Mouse (Mus musculus) lung, embryonic 14.5 days (tissue): Measurements from ENCODE around the gene Lix1l. TPM values are rescaled to one million over a fixed set of nuclear protein-coding genes. Genes with fewer than 3 reads are reported as not detected.

Experiments used
- ATAC-seq: fragments of 200-750 bp; cut with Nextera tagmentation; 2 replicates; pipeline ENCODE4 v1.8.0; 2017; ENCODE audit warnings: mild to moderate bottlenecking, moderate TSS enrichment, moderate library complexity; ENCODE audit not compliant: insufficient read depth
- DNase-seq: peaks from one replicate; pipeline ENCODE4 v3.0.0-alpha.2; 2015
- H3K27ac ChIP-seq: fragments of 300-500 bp; sonication (generic); 2 replicates; pipeline ENCODE4 v1.5.1; 2014; ENCODE audit warnings: low read depth, mild to moderate bottlenecking, moderate library complexity
- H3K27me3 ChIP-seq: fragments of 300-500 bp; sonication (generic); 2 replicates; pipeline ENCODE4 v1.6.1; 2014; ENCODE audit warnings: low read length, control low read depth; ENCODE audit not compliant: insufficient read depth
- H3K36me3 ChIP-seq: fragments of 300-500 bp; sonication (generic); 2 replicates; pipeline ENCODE4 v1.6.1; 2014; ENCODE audit warnings: control low read depth; ENCODE audit not compliant: insufficient read depth
- H3K4me1 ChIP-seq: fragments of 300-500 bp; sonication (generic); 2 replicates; pipeline ENCODE4 v1.6.1; 2014; ENCODE audit warnings: antibody characterized with exemption, control low read depth; ENCODE audit not compliant: insufficient read depth
- H3K4me2 ChIP-seq: fragments of 300-500 bp; sonication (generic); 2 replicates; pipeline ENCODE4 v1.6.1; 2014; ENCODE audit warnings: mild to moderate bottlenecking
- H3K4me3 ChIP-seq: fragments of 300-500 bp; sonication (generic); 2 replicates; pipeline ENCODE4 v1.5.1; 2014; ENCODE audit warnings: low read depth, low read length
- H3K9ac ChIP-seq: fragments of 300-500 bp; sonication (generic); 2 replicates; pipeline ENCODE4 v1.6.1; 2014
- H3K9me3 ChIP-seq: fragments of 300-500 bp; sonication (generic); 2 replicates; pipeline ENCODE4 v1.6.1; 2016; ENCODE audit warnings: low read depth, low read length, control low read depth
- CTCF ChIP-seq: IDR thresholded peaks from 2 replicates; pipeline ENCODE4 v1.5.1; 2016; ENCODE audit warnings: antibody characterized with exemption, low read depth
- WGBS: fragments of 180-500 bp; shearing (Covaris S2); extraction: QIAGEN DNeasy Blood & Tissue Kit; methylation state at CpG from one replicate; pipeline ENCODE4 v1.1.7; 2014; 5-methylcytosine and 5-hydroxymethylcytosine counted together
- polyA plus RNA-seq: library from polyadenylated mRNA; unstranded; fragments of >200 nt; fragmentation: Nextera tagmentation; extraction: Ambion mirVana; gene quantifications from 2 replicates; pipeline ENCODE4 v1.2.1, GENCODE M21; 2014

The Lix1l gene
- polyA plus RNA-seq, 1 experiment from 2014 or later = 7.9 TPM

DNA sequence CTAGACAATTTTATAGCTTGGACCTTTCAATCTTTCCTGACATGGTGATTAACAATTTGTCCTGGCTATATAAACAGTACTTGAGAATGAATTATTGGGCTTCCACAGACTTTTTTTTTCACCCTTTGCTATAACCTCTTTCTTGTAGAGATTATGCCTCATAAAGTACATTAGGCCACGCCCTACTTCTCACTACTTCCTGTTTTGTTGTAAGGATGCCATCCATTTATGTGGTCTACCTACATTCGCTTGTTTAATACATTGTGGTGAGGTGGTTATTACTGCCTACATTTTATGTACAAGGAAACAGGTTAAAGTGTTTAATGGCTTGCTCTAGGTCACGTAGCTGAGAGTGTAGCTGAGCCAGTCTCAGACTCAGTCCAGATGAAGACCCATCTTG, 74.2 kb downstream of the Lix1l start:
- H3K36me3 ChIP-seq = no peaks in the 10 kb centered on the region
- peaks cover 5% of the 10 kb centered on the region; the same call in 1 of the 2 replicates for H3K27me3 ChIP-seq
- no peak for DNase-seq
- H3K4me2 ChIP-seq = no peak overlapping the region
- H3K9ac ChIP-seq = no peak overlapping the region
- H3K9me3 ChIP-seq = no peaks in the 10 kb centered on the region
- no peak overlapping the region for H3K27ac ChIP-seq
- ATAC-seq = no peak
- no peaks in the 10 kb centered on the region for H3K4me1 ChIP-seq
- WGBS = 89% methylated on average over 3 of the region's 3 CpGs
- TF ChIP-seq CTCF = no peak
- no peak overlapping the region for H3K4me3 ChIP-seq

DNA sequence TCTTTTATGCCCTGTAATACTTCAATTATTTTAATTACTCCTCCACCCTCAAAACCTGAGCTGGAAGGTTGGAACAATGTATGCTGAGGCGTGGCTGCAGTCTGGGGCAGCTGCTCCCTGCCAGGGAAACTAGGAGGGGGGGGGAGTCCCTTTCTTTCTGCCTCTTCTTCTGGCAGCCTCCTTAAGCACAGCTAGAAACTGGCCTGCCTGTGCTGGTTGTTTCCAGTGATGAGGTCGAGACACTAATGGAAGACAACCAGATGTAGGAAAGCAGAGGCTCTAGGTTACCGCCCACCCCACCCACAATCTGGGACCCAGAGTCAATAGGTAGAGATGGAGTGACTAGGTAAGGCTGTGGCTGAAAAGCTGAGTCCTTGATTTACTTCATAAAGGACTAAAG, 74.7 kb downstream of the Lix1l start:
- ATAC-seq (no peak), DNase-seq (no peak)
- no peak overlapping the region for H3K4me3 ChIP-seq
- 69% methylated on average over 3 of the region's 3 CpGs for WGBS
- no peak for TF ChIP-seq CTCF
- H3K27ac ChIP-seq = no peak overlapping the region
- H3K4me1 ChIP-seq = no peaks in the 10 kb centered on the region
- H3K36me3 ChIP-seq = no peaks in the 10 kb centered on the region
- H3K9ac ChIP-seq = no peak overlapping the region
- peaks cover 9% of the 10 kb centered on the region; the same call in 1 of the 2 replicates for H3K27me3 ChIP-seq
- no peaks in the 10 kb centered on the region for H3K9me3 ChIP-seq
- H3K4me2 ChIP-seq = no peak overlapping the region

Other genes with a start within 250 kb of the Lix1l start
- gene BC107364, start 148.8 kb upstream of the Lix1l start, polyA plus RNA-seq = not detected in 2 replicates
- 0.20 and 0.35 TPM in 2 replicates for gene Hfe2, start 76.0 kb upstream of the Lix1l start, polyA plus RNA-seq
- 77.2 and 96.5 TPM in 2 replicates for gene Txnip, start 43.2 kb upstream of the Lix1l start, polyA plus RNA-seq
- gene Gm16253, start 24.2 kb upstream of the Lix1l start, polyA plus RNA-seq = 0.89 and 1.2 TPM in 2 replicates
- gene Polr3gl, start 7.0 kb upstream of the Lix1l start, polyA plus RNA-seq = 17.8 and 22.9 TPM in 2 replicates
- 2.0 and 2.5 TPM in 2 replicates for gene Ankrd34a, start 4.5 kb upstream of the Lix1l start, polyA plus RNA-seq
- gene Rbm8a, start 28.8 kb downstream of the Lix1l start, polyA plus RNA-seq = 163 TPM in 2 replicates
- gene Pex11b, start 34.2 kb downstream of the Lix1l start, polyA plus RNA-seq = 55.8 and 56.5 TPM in 2 replicates
- 0.09 and 0.24 TPM in 2 replicates for gene Gm42957, start 34.3 kb downstream of the Lix1l start, polyA plus RNA-seq
- gene Itga10, start 44.4 kb downstream of the Lix1l start, polyA plus RNA-seq = 0.70 and 1.2 TPM in 2 replicates
- 0.12 and 0.15 TPM in 2 replicates for gene Ankrd35, start 69.0 kb downstream of the Lix1l start, polyA plus RNA-seq
- gene Pias3, start 95.2 kb downstream of the Lix1l start, polyA plus RNA-seq = 44.0 and 49.1 TPM in 2 replicates
- 7.1 and 8.2 TPM in 2 replicates for gene Nudt17, start 107.4 kb downstream of the Lix1l start, polyA plus RNA-seq
- gene Polr3c, start 126.5 kb downstream of the Lix1l start, polyA plus RNA-seq = 33.7 and 34.2 TPM in 2 replicates
- gene Rnf115, start 126.5 kb downstream of the Lix1l start, polyA plus RNA-seq = 53.7 and 54.2 TPM in 2 replicates
- gene Pdzk1, start 228.1 kb downstream of the Lix1l start, polyA plus RNA-seq = 0.08 TPM in 1 of 2 replicates, not detected in the other
- gene Cd160, start 228.2 kb downstream of the Lix1l start, polyA plus RNA-seq = 0.07 and 0.09 TPM in 2 replicates